ENCODE assay signal across 18 mouse cellular contexts in genomic region chr16:90155080-90155479, GRCm38 (mm10). TPM values are rescaled to one million over a fixed set of nuclear protein-coding genes. Genes with fewer than 3 reads are reported as not detected.
DNase-seq lines count a peak whose midpoint lies in the region; ATAC-seq and TF ChIP-seq lines count a peak whose summit lies in the region.
"Had no signal": no experiment of that assay in that cellular context is flagged by ENCODE, and none has a peak within 500 bp of the region (broad histone marks: within the 10 kb centered on the region; RNA-seq: fewer than 3 reads in every experiment).

No protein-coding gene starts in this region.

- 58% methylated on average over 7 of the region's 7 CpGs for WGBS in forebrain, embryonic 14.5 days
- 65% methylated on average over 7 of the region's 7 CpGs for WGBS in forebrain, embryonic 10.5 days
- WGBS in intestine, postnatal 0 days, result 49% methylated on average over 7 of the region's 7 CpGs
- WGBS in intestine, embryonic 15.5 days, result 49% methylated on average over 7 of the region's 7 CpGs
- 49% methylated on average over 7 of the region's 7 CpGs for WGBS in midbrain, embryonic 14.5 days
- 62% methylated on average over 7 of the region's 7 CpGs for WGBS in midbrain, embryonic 10.5 days
- WGBS in midbrain, postnatal 0 days, result 40% methylated on average over 7 of the region's 7 CpGs

- no peaks in the 10 kb centered on the region for H3K27me3 ChIP-seq in forebrain, embryonic 14.5 days (replicated peaks; ENCODE audit: control insufficient read depth, insufficient read depth, low read length)
- peaks cover 14% of the 10 kb centered on the region for H3K27me3 ChIP-seq in forebrain, embryonic 10.5 days (ENCODE audit: poor library complexity, severe bottlenecking)
- H3K27me3 ChIP-seq in intestine, postnatal 0 days (replicated peaks; ENCODE audit: control insufficient read depth, insufficient read depth, low read length), result no peaks in the 10 kb centered on the region
- H3K27me3 ChIP-seq in intestine, embryonic 15.5 days (replicated peaks), result no peaks in the 10 kb centered on the region
- no peaks in the 10 kb centered on the region for H3K27me3 ChIP-seq in midbrain, embryonic 14.5 days (ENCODE audit: control insufficient read depth, insufficient read depth, low read length)
- peaks cover 32% of the 10 kb centered on the region for H3K27me3 ChIP-seq in midbrain, embryonic 10.5 days (ENCODE audit: low read depth, poor library complexity, severe bottlenecking)
- no peaks in the 10 kb centered on the region for H3K27me3 ChIP-seq in midbrain, postnatal 0 days (ENCODE audit: insufficient read depth, low read length)
- H3K27me3 ChIP-seq: limb, embryonic 15.5 days; lung, embryonic 15.5 days had no signal

- peak; percentile 23 for DNase-seq in forebrain, embryonic 14.5 days (ENCODE audit: low spot score)
- DNase-seq in forebrain, embryonic 10.5 days (ENCODE audit: extremely low spot score, low spot score), result no peak
- DNase-seq in midbrain, embryonic 14.5 days, result peak; percentile 46
- no peak for DNase-seq in midbrain, embryonic 10.5 days (ENCODE audit: low spot score)
- DNase-seq in midbrain, postnatal 0 days (ENCODE audit: low spot score), result peak; percentile 42
- DNase-seq: adrenal gland, adult 2 months; B cell, adult 2 months; cerebellum, postnatal 14 days; gastrocnemius, postnatal 10 days; right cerebral cortex, postnatal 14 days; thymus, adult 18-20 months had no signal

- TF ChIP-seq CTCF in intestine, postnatal 0 days (IDR thresholded peaks at IDR 0.05; ENCODE audit: low read depth), result peak; percentile 64
- peak; percentile 71 for TF ChIP-seq CTCF in midbrain, postnatal 0 days (IDR thresholded peaks at IDR 0.05)

- H3K36me3 ChIP-seq in forebrain, embryonic 14.5 days (ENCODE audit: control insufficient read depth, insufficient read depth, low read length), result no peaks in the 10 kb centered on the region
- H3K36me3 ChIP-seq in forebrain, embryonic 10.5 days (replicated peaks), result no peaks in the 10 kb centered on the region
- H3K36me3 ChIP-seq in intestine, postnatal 0 days (ENCODE audit: control insufficient read depth, insufficient read depth), result no peaks in the 10 kb centered on the region
- H3K36me3 ChIP-seq in intestine, embryonic 15.5 days, result no peaks in the 10 kb centered on the region
- no peaks in the 10 kb centered on the region for H3K36me3 ChIP-seq in midbrain, embryonic 14.5 days (ENCODE audit: control insufficient read depth, insufficient read depth, low read length)
- H3K36me3 ChIP-seq in midbrain, embryonic 10.5 days, result no peaks in the 10 kb centered on the region
- no peaks in the 10 kb centered on the region for H3K36me3 ChIP-seq in midbrain, postnatal 0 days (ENCODE audit: insufficient read depth, low read length)
- H3K36me3 ChIP-seq: heart, embryonic 10.5 days; limb, embryonic 15.5 days; lung, embryonic 15.5 days had no signal

- H3K27ac ChIP-seq in forebrain, embryonic 14.5 days (ENCODE audit: low read depth, low read length), result no peak overlapping the region
- no peak overlapping the region for H3K27ac ChIP-seq in forebrain, embryonic 10.5 days
- H3K27ac ChIP-seq in intestine, postnatal 0 days (ENCODE audit: low read depth, low read length), result no peak overlapping the region
- H3K27ac ChIP-seq in intestine, embryonic 15.5 days, result no peak overlapping the region
- no peak overlapping the region for H3K27ac ChIP-seq in midbrain, embryonic 14.5 days (replicated peaks; ENCODE audit: low read depth, low read length)
- H3K27ac ChIP-seq in midbrain, embryonic 10.5 days (replicated peaks), result no peak overlapping the region
- H3K27ac ChIP-seq in midbrain, postnatal 0 days (ENCODE audit: low read depth, low read length), result no peak overlapping the region
- H3K27ac ChIP-seq: heart, embryonic 10.5 days; limb, embryonic 15.5 days; lung, embryonic 15.5 days had no signal

- no peak overlapping the region for H3K9ac ChIP-seq in forebrain, embryonic 14.5 days (ENCODE audit: low read length)
- H3K9ac ChIP-seq in intestine, postnatal 0 days (ENCODE audit: low read depth, low read length), result no peak overlapping the region
- H3K9ac ChIP-seq in intestine, embryonic 15.5 days, result no peak overlapping the region
- H3K9ac ChIP-seq in midbrain, embryonic 14.5 days (replicated peaks; ENCODE audit: low read length), result no peak overlapping the region
- H3K9ac ChIP-seq in midbrain, postnatal 0 days (replicated peaks; ENCODE audit: low read length, poor library complexity, severe bottlenecking), result no peak overlapping the region
- H3K9ac ChIP-seq: limb, embryonic 15.5 days; lung, embryonic 15.5 days had no signal

- no peak overlapping the region for H3K4me3 ChIP-seq in forebrain, embryonic 14.5 days (ENCODE audit: low read depth, low read length)
- H3K4me3 ChIP-seq in forebrain, embryonic 10.5 days, result no peak overlapping the region
- no peak overlapping the region for H3K4me3 ChIP-seq in intestine, postnatal 0 days (ENCODE audit: low read depth, low read length)
- no peak overlapping the region for H3K4me3 ChIP-seq in intestine, embryonic 15.5 days (replicated peaks)
- H3K4me3 ChIP-seq in midbrain, embryonic 14.5 days (replicated peaks; ENCODE audit: low read depth, low read length), result no peak overlapping the region
- no peak overlapping the region for H3K4me3 ChIP-seq in midbrain, embryonic 10.5 days
- H3K4me3 ChIP-seq in midbrain, postnatal 0 days (ENCODE audit: low read depth, low read length), result no peak overlapping the region
- H3K4me3 ChIP-seq: heart, embryonic 10.5 days; limb, embryonic 15.5 days; lung, embryonic 15.5 days had no signal

- 0 out of 2 replicates have a peak, but pooled peaks have one; percentile 34 for ATAC-seq in forebrain, embryonic 14.5 days
- no peak for ATAC-seq in intestine, postnatal 0 days
- ATAC-seq in intestine, embryonic 15.5 days, result no peak
- no peak for ATAC-seq in midbrain, embryonic 14.5 days (ENCODE audit: low FRiP score, low TSS enrichment)
- ATAC-seq in midbrain, postnatal 0 days (ENCODE audit: low FRiP score), result no peak
- no peak for ATAC-seq in monocyte, adult 5-6 weeks (replicated peaks; ENCODE audit: insufficient number of reproducible peaks, low FRiP score, low TSS enrichment, poor library complexity, severe bottlenecking)
- ATAC-seq: inflammation-experienced regulatory T-cells, adult 6 months had no signal

- H3K4me1 ChIP-seq in forebrain, embryonic 14.5 days (ENCODE audit: control insufficient read depth, insufficient read depth, low read length), result no peaks in the 10 kb centered on the region
- peaks cover 14% of the 10 kb centered on the region for H3K4me1 ChIP-seq in forebrain, embryonic 10.5 days
- no peaks in the 10 kb centered on the region for H3K4me1 ChIP-seq in intestine, postnatal 0 days (replicated peaks; ENCODE audit: control insufficient read depth, insufficient read depth, low read length)
- H3K4me1 ChIP-seq in intestine, embryonic 15.5 days (replicated peaks), result peaks cover 3% of the 10 kb centered on the region; the same call in 1 of the 2 replicates
- H3K4me1 ChIP-seq in midbrain, embryonic 14.5 days (ENCODE audit: control insufficient read depth, insufficient read depth, low read length), result no peaks in the 10 kb centered on the region
- H3K4me1 ChIP-seq in midbrain, embryonic 10.5 days, result peaks cover 11% of the 10 kb centered on the region; the same call in 1 of the 2 replicates
- no peaks in the 10 kb centered on the region for H3K4me1 ChIP-seq in midbrain, postnatal 0 days (ENCODE audit: insufficient read depth, low read length)

- no peaks in the 10 kb centered on the region for H3K9me3 ChIP-seq in forebrain, embryonic 14.5 days (replicated peaks; ENCODE audit: control insufficient read depth, low read length)
- no peaks in the 10 kb centered on the region for H3K9me3 ChIP-seq in forebrain, embryonic 10.5 days
- no peaks in the 10 kb centered on the region for H3K9me3 ChIP-seq in intestine, postnatal 0 days (ENCODE audit: control insufficient read depth)
- no peaks in the 10 kb centered on the region for H3K9me3 ChIP-seq in intestine, embryonic 15.5 days
- H3K9me3 ChIP-seq in midbrain, embryonic 14.5 days (ENCODE audit: control insufficient read depth, low read length), result no peaks in the 10 kb centered on the region
- 0 out of 2 replicates have a peak, but pooled peaks cover 4% of the 10 kb centered on the region for H3K9me3 ChIP-seq in midbrain, embryonic 10.5 days (replicated peaks)
- H3K9me3 ChIP-seq in midbrain, postnatal 0 days (ENCODE audit: low read length), result no peaks in the 10 kb centered on the region
- H3K9me3 ChIP-seq: heart, embryonic 10.5 days; limb, embryonic 15.5 days; lung, embryonic 15.5 days had no signal

- no peak overlapping the region for H3K4me2 ChIP-seq in forebrain, embryonic 14.5 days (ENCODE audit: low read length)
- H3K4me2 ChIP-seq in intestine, postnatal 0 days (replicated peaks; ENCODE audit: low read depth), result no peak overlapping the region
- no peak overlapping the region for H3K4me2 ChIP-seq in intestine, embryonic 15.5 days (replicated peaks)
- H3K4me2 ChIP-seq in midbrain, embryonic 14.5 days (ENCODE audit: low read length), result no peak overlapping the region
- H3K4me2 ChIP-seq in midbrain, postnatal 0 days (ENCODE audit: low read depth, low read length, poor library complexity, severe bottlenecking), result no peak overlapping the region
- H3K4me2 ChIP-seq: limb, embryonic 15.5 days; lung, embryonic 15.5 days had no signal

RNA-seq across cellular contexts. Expression of gene Tiam1, which starts 11.5 kb away (rescaled TPM):
- 22.4 and 31.9 TPM in 2 replicates for polyA plus RNA-seq in forebrain, embryonic 14.5 days (2014; fragmentation: Nextera tagmentation; extraction: Ambion mirVana)
- polyA plus RNA-seq in forebrain, embryonic 10.5 days (2016; fragmentation: Nextera tagmentation; extraction: Ambion mirVana), result 18.4 and 21.4 TPM in 2 replicates
- polyA plus RNA-seq in intestine, postnatal 0 days (2015; fragmentation: Nextera tagmentation; extraction: Ambion mirVana), result 3.0 and 3.3 TPM in 2 replicates
- 12.3 and 12.4 TPM in 2 replicates for polyA plus RNA-seq in intestine, embryonic 15.5 days (2015; fragmentation: Nextera tagmentation; extraction: Ambion mirVana)
- 34.6 and 40.0 TPM in 2 replicates for polyA plus RNA-seq in midbrain, embryonic 14.5 days (2014; fragmentation: Nextera tagmentation; extraction: Ambion mirVana)
- 13.8 and 13.9 TPM in 2 replicates for polyA plus RNA-seq in midbrain, embryonic 10.5 days (2016; fragmentation: Nextera tagmentation; extraction: Ambion mirVana)
- total RNA-seq in midbrain, postnatal 0 days (2014; rRNA removed), result 26.3 and 26.9 TPM in 2 replicates
- 15.5 and 17.6 TPM in 2 replicates for polyA plus RNA-seq in midbrain, postnatal 0 days (2015; fragmentation: Nextera tagmentation; extraction: Ambion mirVana)
- total RNA-seq in monocyte, adult 5-6 weeks (2017), result 24.6 to 28.6 TPM (median 27.7 TPM) in 3 replicates

Comparison
In these comparisons a context has a peak if more than half of its experiments do, and no peak if none do; other contexts are left out.
1. DNase-seq: peak in forebrain, embryonic 14.5 days (single experiment), midbrain, embryonic 14.5 days (single experiment) and midbrain, postnatal 0 days (single experiment); none in forebrain, embryonic 10.5 days (single experiment) and midbrain, embryonic 10.5 days (single experiment).